Mouse (Mus musculus) CH12.LX (cell line): ENCODE data around the gene Klhl7. TPM values are rescaled to one million over a fixed set of nuclear protein-coding genes. Genes with fewer than 3 reads are reported as not detected.

Experiments used
- DNase-seq: peaks from one replicate; pipeline ENCODE4 v3.0.0-alpha.2; 2013; ENCODE audit errors: extremely low read depth
- H3K27ac ChIP-seq: 2 replicates; pipeline ENCODE4 v1.5.1; 2012; ENCODE audit warnings: low read depth, mild to moderate bottlenecking, control low read depth, moderate library complexity; ENCODE audit not compliant: insufficient read depth
- H3K27me3 ChIP-seq: replicated peaks from 2 replicates; pipeline ENCODE3; 2012; ENCODE audit warnings: inconsistent platforms
- H3K36me3 ChIP-seq, 2 experiments: replicated peaks in 1 of 2; 2 replicates each; pipeline versions ENCODE3 to v1.6.1; 2012; ENCODE audit warnings: inconsistent platforms in 1 of 2, low read length in 1 of 2, mild to moderate bottlenecking in 1 of 2, mixed read lengths in 1 of 2, moderate library complexity in 1 of 2; ENCODE audit not compliant: control insufficient read depth in 1 of 2, insufficient read depth in 1 of 2
- H3K4me1 ChIP-seq, 2 experiments: 2 replicates each; pipeline ENCODE4 v1.6.1; 2012; ENCODE audit warnings: inconsistent platforms in 1 of 2, moderate library complexity in 1 of 2; ENCODE audit not compliant: insufficient read depth in 2 of 2, control insufficient read depth in 1 of 2
- H3K4me2 ChIP-seq: 2 replicates; pipeline ENCODE4 v1.6.1; 2012; ENCODE audit warnings: low read depth, mild to moderate bottlenecking, control low read depth; ENCODE audit not compliant: poor library complexity, insufficient read depth, severe bottlenecking
- H3K4me3 ChIP-seq, 3 experiments: fragments of 150-350 bp in 1 of 3; sonication (generic) in 1 of 3; replicated peaks in 1 of 3; 2 replicates each; pipeline versions ENCODE3 to v1.5.1; 2011 to 2012; ENCODE audit warnings: low read depth in 2 of 3, low read length in 2 of 3, mild to moderate bottlenecking in 2 of 3, moderate library complexity in 2 of 3, control low read depth in 1 of 3, improper control_type of control experiment in 1 of 3, inconsistent platforms in 1 of 3, mixed read lengths in 1 of 3; ENCODE audit not compliant: poor library complexity in 1 of 3
- H3K79me2 ChIP-seq: replicated peaks from 2 replicates; pipeline ENCODE4 v1.6.1; 2012; ENCODE audit warnings: mild to moderate bottlenecking, moderate library complexity; ENCODE audit not compliant: control insufficient read depth, poor library complexity, insufficient read depth, severe bottlenecking; ENCODE audit errors: extremely low read depth
- H3K9ac ChIP-seq: 2 replicates; pipeline ENCODE4 v1.6.1; 2012; ENCODE audit warnings: low read depth, mild to moderate bottlenecking, control low read depth, moderate library complexity; ENCODE audit not compliant: insufficient read depth
- H3K9me3 ChIP-seq: replicated peaks from 2 replicates; pipeline ENCODE3; 2012; ENCODE audit warnings: low read length, inconsistent platforms, mixed read lengths
- E2F4 ChIP-seq: IDR thresholded peaks from 2 replicates; pipeline ENCODE4 v1.6.1; 2011; ENCODE audit warnings: low read depth, low read length, improper control_type of control experiment; ENCODE audit not compliant: insufficient replicate concordance
- ETS1 ChIP-seq: conservative IDR thresholded peaks from 2 replicates; pipeline ENCODE4 v1.6.1; 2012; ENCODE audit warnings: low read depth, mild to moderate bottlenecking, inconsistent platforms, low read length, improper control_type of control experiment, moderate library complexity
- IRF4 ChIP-seq: IDR thresholded peaks from 2 replicates; pipeline ENCODE4 v1.6.1; 2014; ENCODE audit warnings: low read depth, mild to moderate bottlenecking, inconsistent platforms, low read length, improper control_type of control experiment
- MAFK ChIP-seq: IDR thresholded peaks from 2 replicates; pipeline ENCODE4 v1.6.1; 2011; ENCODE audit warnings: low read length, improper control_type of control experiment; ENCODE audit not compliant: insufficient replicate concordance
- MAX ChIP-seq: IDR thresholded peaks from 2 replicates; pipeline ENCODE4 v1.6.1; 2011; ENCODE audit warnings: low read length, improper control_type of control experiment
- MEF2A ChIP-seq: IDR thresholded peaks from 2 replicates; pipeline ENCODE4 v1.6.1; 2014; ENCODE audit warnings: low read depth, mild to moderate bottlenecking, inconsistent platforms, low read length, improper control_type of control experiment, borderline replicate concordance
- MXI1 ChIP-seq: IDR thresholded peaks from 2 replicates; pipeline ENCODE4 v1.6.1; 2011; ENCODE audit warnings: mild to moderate bottlenecking, low read depth, low read length, improper control_type of control experiment
- NELFE ChIP-seq: IDR thresholded peaks from 2 replicates; pipeline ENCODE4 v1.6.1; 2011; ENCODE audit warnings: low read depth, low read length, improper control_type of control experiment
- NRF1 ChIP-seq: IDR thresholded peaks from 2 replicates; pipeline ENCODE4 v1.6.1; 2014; ENCODE audit warnings: low read depth, mild to moderate bottlenecking, inconsistent platforms, low read length, improper control_type of control experiment, moderate library complexity
- PAX5 ChIP-seq: IDR thresholded peaks from 2 replicates; pipeline ENCODE4 v1.6.1; 2012; ENCODE audit warnings: low read length, inconsistent platforms, mixed read lengths
- POLR2A ChIP-seq: IDR thresholded peaks from 2 replicates; pipeline ENCODE4 v1.6.1; 2011; ENCODE audit warnings: low read depth, mild to moderate bottlenecking, improper control_type of control experiment, low read length
- RAD21 ChIP-seq: IDR thresholded peaks from 2 replicates; pipeline ENCODE4 v1.6.1; 2011; ENCODE audit warnings: low read depth, mild to moderate bottlenecking, low read length, improper control_type of control experiment, moderate library complexity
- SIN3A ChIP-seq: IDR thresholded peaks from 2 replicates; pipeline ENCODE4 v1.6.1; 2012; ENCODE audit warnings: low read length, improper control_type of control experiment, inconsistent platforms
- TBP ChIP-seq: conservative IDR thresholded peaks from 2 replicates; pipeline ENCODE4 v1.6.1; 2011; ENCODE audit warnings: low read depth, low read length, improper control_type of control experiment
- TCF12 ChIP-seq: IDR thresholded peaks from 2 replicates; pipeline ENCODE4 v1.6.1; 2014; ENCODE audit warnings: low read depth, mild to moderate bottlenecking, inconsistent platforms, low read length, improper control_type of control experiment
- USF1 ChIP-seq: IDR thresholded peaks from 2 replicates; pipeline ENCODE4 v1.6.1; 2014; ENCODE audit warnings: low read depth, mild to moderate bottlenecking, inconsistent platforms, low read length, improper control_type of control experiment
- USF2 ChIP-seq: conservative IDR thresholded peaks from 2 replicates; pipeline ENCODE4 v1.6.1; 2011; ENCODE audit warnings: low read depth, low read length, improper control_type of control experiment
- ZC3H11A ChIP-seq: IDR thresholded peaks from 2 replicates; pipeline ENCODE4 v1.6.1; 2012; ENCODE audit warnings: low read depth, mild to moderate bottlenecking, inconsistent platforms, low read length, improper control_type of control experiment
- ZMIZ1 ChIP-seq: IDR thresholded peaks from 2 replicates; pipeline ENCODE4 v1.6.1; 2012; ENCODE audit warnings: low read depth, mild to moderate bottlenecking, inconsistent platforms, low read length, improper control_type of control experiment
- dilution Hi-C: fragments of 300-500 bp; cut with MboI; formaldehyde crosslinking; loops from 2 replicates; pipeline ENCODE4 v1.14.3; 2020; ENCODE audit warnings: low sequenced_read_pairs; ENCODE audit not compliant: extremely low pct_unique_long_range_greater_than_20kb, extremely low pct_ligation_motif_present
- in situ Hi-C: fragments of 300-500 bp; cut with MboI; formaldehyde crosslinking; loops from 3 replicates; pipeline ENCODE4 v1.14.3; 2019; ENCODE audit warnings: low sequenced_read_pairs, low pct_ligation_motif_present, low pct_unique_long_range_greater_than_20kb, mixed read lengths
- polyA plus RNA-seq: library from polyadenylated mRNA; unstranded; fragments of >175 nt; gene quantifications from 2 replicates; pipeline ENCODE4 v1.2.1, GENCODE M21; 2012; ENCODE audit warnings: low read depth; ENCODE audit not compliant: insufficient read length
- total RNA-seq, 2 experiments: library from RNA; depleted of rRNA; stranded (reverse); fragments of 300-350 nt in 1 of 2; fragments of >200 nt in 1 of 2; gene quantifications; 2 replicates each; pipeline ENCODE4 v1.2.3; 2012 to 2014

Klhl7 gene
- total and polyA plus RNA-seq, 3 experiments: 20.4 to 71.4 (median 26.5) TPM

DNA sequence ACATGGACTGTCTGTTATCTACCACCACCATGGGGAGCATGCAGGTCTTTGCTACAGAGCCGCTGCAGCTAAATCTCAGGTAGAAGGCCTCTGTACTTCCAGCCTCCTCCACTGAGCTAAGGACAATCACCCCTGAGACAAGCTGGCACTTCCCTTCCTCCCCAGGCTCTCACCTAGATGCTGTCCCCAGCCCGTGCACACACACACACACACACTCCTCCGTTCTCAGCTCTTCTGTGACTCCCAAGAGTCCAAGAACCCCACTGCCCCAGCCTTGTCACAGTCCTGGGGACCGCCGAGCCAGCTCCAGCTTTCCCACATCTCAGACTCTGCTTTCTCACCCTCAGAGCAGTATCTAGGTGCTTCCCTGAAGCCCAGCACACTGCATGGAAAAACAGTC lies 83.6 kb downstream of the Klhl7 start:
- H3K9me3 ChIP-seq: peaks cover 8% of the 10 kb centered on the region
- no peak for DNase-seq
- dilution Hi-C loops (no loop called here), in situ Hi-C loops (no loop called here)
- no peak overlapping the region for H3K4me3 ChIP-seq
- no peak overlapping the region for H3K27ac ChIP-seq
- TF ChIP-seq MXI1 (no peak), TBP (no peak), MAFK (no peak), E2F4 (no peak), MEF2A (no peak), SIN3A (no peak), POLR2A (no peak), USF1 (no peak), MAX (no peak), IRF4 (no peak), NELFE (no peak), USF2 (no peak), ETS1 (no peak), TCF12 (no peak), ZC3H11A (no peak), RAD21 (no peak), PAX5 (no peak)
- no peak overlapping the region for H3K4me2 ChIP-seq
- H3K9ac ChIP-seq: no peak overlapping the region
- no peaks in the 10 kb centered on the region for H3K27me3 ChIP-seq
- H3K79me2 ChIP-seq: no peaks in the 10 kb centered on the region
- no peaks in the 10 kb centered on the region for H3K4me1 ChIP-seq
- peaks cover 32 to 63% of the 10 kb centered on the region in 2 experiments for H3K36me3 ChIP-seq

DNA sequence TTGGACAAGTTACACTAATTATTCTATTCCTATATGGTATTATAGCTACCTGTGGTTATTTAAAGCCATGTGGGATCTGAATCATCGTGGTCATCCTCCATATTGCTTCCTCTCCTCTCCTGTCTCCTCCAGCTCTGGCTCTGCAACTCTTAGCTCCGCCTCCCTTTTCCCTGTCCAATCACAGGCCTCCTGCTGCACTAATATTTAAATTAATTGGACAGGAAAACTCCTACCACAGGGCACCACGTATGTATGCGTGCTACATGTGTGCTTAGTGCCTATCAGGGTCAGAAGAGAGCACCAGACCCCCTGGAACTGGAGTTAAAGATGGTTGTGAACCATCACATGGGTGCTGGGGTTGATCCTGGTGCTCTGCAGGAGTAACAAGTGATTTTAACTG lies 88.1 kb downstream of the Klhl7 start:
- Histone ChIP-seq H3K4me3 (no peak overlapping the region), H3K9ac (no peak overlapping the region), H3K4me2 (no peak overlapping the region), H3K27ac (no peak overlapping the region), H3K9me3 (peaks cover 8% of the 10 kb centered on the region)
- dilution Hi-C loops (no loop called here), in situ Hi-C loops (no loop called here)
- DNase-seq: no peak
- TF ChIP-seq ZMIZ1 (no peak), NRF1 (no peak), RAD21 (no peak)
- TF ChIP-seq, all 38 proteins: peak for 0
- Histone ChIP-seq H3K36me3 (peaks cover 6 to 27% of the 10 kb centered on the region in 2 experiments), H3K27me3 (no peaks in the 10 kb centered on the region), H3K4me1 (no peaks in the 10 kb centered on the region), H3K79me2 (no peaks in the 10 kb centered on the region)
